Mouse (Mus musculus): Measurements from ENCODE around the gene Clic6.
"Not testable (repeated sequence)": the region's sequence is repeated elsewhere in the genome, so short reads cannot be mapped to it uniquely, and the experiment has no call there.

Clic6 gene

DNA sequence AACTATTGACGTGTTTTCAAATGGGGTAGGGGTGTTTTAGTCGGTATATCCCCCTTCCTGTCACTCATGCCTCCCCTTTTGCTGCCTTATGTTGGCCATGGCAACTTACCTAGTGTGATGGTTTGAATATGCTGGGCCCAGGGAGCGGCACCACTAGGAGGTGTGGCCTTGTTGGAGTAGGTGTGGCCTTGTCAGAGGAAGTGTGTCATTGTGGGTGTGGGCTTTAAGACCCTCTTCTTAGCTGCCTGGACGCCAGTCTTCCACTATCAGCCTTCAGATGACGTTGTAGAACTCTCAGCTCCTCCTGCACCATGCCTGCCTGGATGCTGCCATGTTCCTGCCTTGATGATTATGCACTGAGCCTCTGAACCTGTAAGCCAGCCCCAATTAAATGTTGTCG, 14.8 kb upstream of the Clic6 start, which contains the start of gene Rcan1:
Gene Rcan1 (minus strand): TSS at position 162 of the 400 bp plus-strand sequence.
- DNase-seq (ENCODE audit: extremely low spot score, low spot score): no peak

DNA sequence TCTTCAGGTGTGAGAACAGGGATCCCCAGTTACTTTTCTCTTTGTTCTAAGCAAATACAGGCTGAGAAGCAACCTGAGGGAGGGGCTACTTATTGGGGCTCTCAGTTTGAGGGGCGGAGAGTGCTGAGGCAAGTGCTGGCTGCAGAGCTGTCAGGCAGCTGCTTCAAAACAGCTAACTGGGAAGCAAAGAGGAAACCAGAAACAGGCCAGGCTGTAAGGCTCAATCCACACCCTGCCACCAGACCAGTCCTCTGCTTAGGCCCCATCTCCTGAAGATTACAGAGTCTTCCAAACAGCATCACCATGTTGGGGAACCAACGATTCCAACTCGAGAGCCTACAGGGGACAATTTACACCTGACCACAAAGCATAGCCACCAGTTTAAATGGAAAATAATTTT, 12.6 kb upstream of the Clic6 start:
- no peak for DNase-seq (ENCODE audit: extremely low spot score, low spot score)

DNA sequence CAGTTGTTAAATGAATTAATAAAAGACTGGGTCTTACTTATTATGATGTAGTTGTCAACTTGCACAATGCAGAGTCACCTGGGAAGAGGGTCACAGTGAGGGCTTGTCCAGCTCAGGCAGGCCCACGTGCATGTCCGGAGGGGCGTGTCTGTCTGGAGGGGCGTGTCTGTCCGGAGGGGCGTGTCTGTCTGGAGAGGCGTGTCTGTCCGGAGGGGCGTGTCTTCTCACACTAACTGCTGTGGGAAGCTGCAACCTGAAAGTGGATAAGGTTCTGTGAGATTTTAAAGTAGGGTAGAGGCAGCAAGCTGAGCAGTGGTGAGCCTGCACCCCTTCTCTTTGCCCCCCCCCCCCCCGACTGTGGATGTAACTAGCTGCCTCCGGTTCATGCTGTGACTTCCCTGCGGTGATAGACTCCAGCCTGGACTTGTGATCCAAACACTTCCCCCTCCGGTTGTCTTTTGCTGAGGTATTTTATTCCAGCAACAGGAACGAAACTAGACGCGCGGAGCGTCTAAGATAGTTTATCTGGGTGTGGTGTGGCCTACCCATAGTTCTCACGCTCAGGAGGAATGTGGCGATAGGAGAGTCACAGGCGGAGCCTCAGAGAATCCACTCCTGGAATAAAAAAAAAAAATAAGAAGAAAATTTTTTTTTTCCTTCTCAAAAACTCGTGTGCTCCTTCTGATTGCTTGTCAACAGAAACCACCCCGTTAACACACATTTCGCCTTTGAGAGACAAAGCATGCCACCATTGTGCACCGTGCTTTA, 10.3 kb upstream of the Clic6 start:
- DNase-seq (ENCODE audit: extremely low spot score, low spot score): peak; percentile 44

DNA sequence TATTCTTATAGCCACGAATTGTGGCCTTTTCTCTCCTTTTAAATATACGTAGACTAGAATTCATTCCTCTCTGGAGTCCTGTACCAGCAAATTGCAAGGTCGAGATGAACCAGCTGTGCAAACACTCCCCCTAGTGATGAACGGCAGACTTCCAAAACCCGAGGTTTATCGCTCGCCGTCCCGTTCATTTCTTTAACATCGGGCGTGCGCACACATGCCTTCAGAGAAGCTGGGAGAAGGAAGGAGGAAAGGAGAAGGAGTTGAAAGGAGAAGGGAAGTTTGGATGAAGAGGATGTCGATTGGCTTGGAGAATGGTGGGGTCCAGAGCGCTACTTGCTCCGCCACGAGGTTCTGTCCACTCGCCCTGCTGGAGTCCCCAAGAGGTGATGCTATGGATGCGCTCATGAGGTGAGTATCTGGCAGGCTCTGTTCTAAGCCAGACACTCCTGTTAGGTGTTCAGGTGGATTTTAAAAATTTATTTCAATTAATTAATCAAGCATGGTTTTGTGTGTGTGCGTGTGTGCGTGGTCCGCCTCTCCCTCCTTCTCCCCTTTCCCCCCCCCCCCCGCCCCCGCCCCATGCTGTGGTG, 6.9 kb upstream of the Clic6 start:
- peak; percentile 59 for DNase-seq (ENCODE audit: extremely low spot score, low spot score)

DNA sequence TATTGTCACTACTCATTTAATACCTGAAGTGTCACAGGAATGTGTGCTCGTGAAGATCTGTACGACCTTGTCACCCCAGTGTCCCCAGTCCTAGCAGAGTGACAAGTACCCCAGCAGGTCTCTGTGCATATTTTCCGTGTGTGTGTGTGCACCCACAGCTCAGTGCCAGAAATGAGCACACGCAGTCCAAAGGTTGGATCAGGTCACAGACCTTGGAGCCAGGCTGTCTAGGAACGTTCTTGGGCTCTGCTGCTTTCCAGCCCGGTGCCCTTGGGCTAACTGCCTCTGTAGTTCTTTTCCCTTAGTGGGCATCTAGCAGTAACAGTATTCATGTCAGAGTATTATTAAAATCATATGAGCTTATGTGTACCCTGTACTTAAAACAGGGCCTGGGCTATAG, 1.6 kb downstream of the Clic6 start:
- no peak for DNase-seq (ENCODE audit: extremely low spot score, low spot score)

DNA sequence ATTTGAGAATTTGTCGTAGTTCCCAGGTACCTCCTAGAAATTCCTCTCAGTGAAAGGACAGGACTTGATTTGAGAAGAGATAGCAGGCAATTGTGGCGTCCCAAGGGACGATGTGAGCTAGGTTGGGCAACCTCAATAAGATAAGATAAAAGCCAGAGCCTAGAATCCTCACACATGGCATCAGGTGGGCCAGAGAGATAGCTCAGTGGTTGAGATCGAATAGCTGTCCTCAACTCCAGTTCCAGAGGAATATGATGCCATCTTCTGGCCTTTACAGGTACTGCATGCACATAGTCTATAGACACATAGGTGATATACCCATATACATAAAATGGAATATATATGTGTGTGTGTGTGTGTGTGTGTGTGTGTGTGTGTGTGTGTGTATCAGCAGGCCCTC, 2.0 kb downstream of the Clic6 start:
- no peak for DNase-seq (ENCODE audit: extremely low spot score, low spot score)

DNA sequence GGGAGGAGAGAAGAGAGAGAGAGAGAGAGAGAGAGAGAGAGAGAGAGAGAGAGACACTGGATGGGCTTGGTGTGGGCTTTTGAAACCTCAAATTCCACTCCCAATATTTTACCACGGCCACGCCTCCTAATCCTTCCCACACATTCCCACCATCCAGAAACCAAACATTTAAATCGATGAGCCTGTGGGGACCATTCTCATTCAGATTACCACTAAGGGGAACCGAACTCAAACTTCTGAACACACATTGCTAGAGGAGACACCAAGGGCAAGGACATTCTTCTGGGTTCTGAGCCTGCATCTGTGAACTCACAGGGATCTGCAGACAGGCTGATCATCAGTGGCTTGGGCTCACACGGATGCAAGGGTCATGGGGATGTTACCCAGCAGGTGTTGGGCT, 2.9 kb downstream of the Clic6 start:
- DNase-seq (ENCODE audit: extremely low spot score, low spot score): no peak

DNA sequence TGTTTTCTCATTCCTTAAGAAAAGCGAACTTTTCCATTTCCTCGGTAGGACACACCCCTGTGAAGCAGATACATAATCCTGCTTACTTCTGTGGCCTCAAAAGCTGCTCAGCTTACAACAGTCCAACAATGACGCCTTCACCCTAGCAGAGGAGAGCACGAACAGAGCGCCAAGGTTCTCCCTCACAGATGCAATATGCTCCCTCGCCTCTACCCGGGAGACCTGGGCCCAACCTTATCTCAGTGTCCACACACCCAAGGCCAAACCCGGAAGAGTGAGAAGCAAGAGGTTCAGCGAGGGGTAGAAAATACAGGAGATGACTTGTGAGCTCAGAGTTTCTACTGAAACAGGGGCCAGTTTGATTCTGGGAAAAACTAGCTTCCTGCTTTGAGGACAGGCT, 3.8 kb downstream of the Clic6 start:
- DNase-seq (ENCODE audit: extremely low spot score, low spot score): no peak

DNA sequence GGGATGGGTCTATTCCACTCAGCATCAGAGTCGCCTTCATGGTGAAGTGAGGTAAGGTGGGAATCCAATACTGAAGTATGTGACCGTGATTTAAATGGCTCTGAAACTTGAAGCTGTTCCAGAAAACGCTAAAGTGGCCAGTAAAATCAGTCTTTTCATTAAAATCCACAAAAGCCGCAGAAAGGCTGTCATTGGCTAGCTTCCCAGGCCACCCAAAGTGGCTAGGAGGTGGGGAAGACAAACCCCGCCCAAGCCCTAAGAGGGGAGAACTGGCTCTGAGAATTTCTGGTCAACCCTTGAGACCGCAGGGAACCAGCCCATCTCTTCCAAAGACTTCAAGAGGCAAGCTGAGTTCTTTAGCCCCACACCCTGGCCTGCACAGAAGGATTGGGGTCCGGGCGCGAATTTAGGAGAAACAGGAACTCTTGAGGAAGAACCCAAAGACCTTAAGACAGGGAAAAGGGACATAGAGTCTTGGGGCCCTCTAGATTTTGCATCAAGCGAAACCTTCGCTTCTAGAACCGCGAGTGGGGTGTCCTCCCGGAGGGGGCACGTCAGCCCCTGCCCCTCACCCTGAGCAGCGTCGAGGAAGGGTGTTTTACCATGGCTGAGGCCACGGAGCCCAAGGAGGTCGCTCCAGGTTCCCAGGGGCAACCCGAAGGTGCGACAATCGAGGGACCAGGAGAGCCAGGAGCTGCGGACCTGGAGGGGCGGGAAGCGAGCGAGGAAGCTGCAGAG, 12.5 kb downstream of the Clic6 start:
- DNase-seq (ENCODE audit: extremely low spot score, low spot score): no peak

DNA sequence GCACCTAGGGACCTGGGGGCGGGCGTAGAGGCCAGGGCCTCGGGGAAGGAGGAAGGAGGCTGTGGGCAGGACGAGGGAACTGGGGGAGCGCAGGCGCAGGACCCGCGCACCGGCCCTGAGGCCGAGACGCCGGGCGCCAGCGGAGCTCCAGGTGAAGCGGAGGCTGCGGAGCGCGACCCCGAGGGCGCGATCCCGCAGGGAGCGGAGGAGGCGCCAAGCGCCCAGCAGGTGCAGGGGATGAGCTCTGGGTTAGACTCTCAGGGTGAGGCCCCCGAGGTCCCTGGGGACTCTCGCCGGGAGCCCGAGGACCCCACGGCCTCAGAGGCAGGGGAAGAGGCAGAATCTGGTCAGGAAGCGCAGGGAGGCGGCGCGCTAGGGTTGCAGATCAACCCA, 13.0 kb downstream of the Clic6 start:
- peak; percentile 56 for DNase-seq (ENCODE audit: extremely low spot score, low spot score)

DNA sequence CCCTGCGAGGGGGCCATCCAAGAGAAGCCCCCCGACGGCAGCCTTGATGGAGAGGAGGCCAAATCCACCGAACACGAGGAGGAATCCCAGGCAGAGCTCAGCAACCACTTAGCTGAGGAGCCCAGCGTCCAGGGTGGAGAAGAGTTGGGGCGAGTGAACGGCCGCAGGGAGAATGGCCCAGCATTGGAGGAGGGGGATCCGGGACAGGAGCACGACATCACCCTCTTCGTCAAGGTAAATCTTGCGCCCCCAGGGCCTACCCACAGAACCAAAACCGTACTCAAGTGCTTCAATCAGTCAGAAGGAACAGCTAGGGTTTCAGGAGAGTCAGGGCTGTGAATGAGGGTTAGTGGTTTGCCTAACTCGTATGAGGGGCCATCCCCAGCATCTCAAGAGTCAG, 13.8 kb downstream of the Clic6 start:
- DNase-seq (ENCODE audit: extremely low spot score, low spot score): peak; percentile 17

DNA sequence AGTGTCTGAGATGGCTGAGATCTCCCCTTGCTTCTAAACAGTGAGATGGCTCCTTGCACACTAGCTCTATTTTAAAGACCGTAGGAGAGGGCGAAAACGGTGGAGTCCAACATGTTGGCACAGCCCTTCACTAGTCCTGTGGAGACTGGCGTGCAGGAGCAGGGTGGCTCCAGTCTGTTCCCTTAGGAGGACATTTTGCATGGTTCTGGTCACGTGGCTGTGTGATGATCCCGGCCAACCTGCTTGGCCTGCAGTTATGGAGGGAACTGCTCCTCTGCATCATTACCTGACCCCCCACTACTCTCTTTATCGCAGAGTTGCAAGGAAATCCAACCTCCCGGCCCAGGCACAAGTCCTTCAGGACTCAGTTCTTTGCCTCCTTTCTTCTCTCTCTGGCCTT, 15.0 kb downstream of the Clic6 start:
- no peak for DNase-seq (ENCODE audit: extremely low spot score, low spot score)

DNA sequence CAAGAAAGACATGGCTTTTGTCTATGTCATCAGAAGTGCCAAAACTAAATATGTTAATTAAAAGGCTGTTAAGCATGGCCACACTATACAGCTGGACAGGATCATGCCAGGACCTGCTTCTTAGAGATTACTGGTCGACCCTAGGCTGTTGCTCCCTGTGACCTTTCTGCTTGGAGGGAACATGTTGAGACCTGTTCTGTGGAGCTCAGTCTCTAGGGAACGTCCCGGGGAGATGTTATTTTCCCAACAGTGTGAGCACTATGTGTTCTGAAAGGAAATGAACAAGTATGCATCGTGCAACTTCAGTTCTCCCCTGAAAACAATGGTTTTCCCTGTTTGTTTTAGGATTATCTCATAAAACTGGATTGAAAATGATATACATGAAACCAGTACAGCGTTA, 17.6 kb downstream of the Clic6 start:
- DNase-seq (ENCODE audit: extremely low spot score, low spot score): no peak

DNA sequence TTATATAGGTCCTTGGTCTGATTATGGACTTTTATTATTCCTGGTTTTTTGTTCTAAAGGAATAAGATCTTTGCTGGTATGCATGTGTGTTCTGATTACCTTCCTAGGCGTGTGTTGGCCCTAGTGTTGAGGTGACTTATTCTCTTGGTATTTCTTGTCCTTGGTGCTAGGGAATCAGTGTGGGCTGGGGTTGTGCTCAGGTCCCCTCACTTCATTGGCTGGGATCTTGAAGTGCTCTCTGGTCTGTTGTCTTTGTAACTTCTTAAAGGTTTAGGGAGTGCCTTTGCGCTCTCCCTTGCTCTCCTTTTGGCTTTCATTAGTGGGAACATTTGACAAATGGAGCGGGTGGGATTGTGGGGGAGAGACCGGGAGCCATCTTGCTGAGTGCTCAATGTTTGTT, 22.0 kb downstream of the Clic6 start:
- no peak for DNase-seq (ENCODE audit: extremely low spot score, low spot score)

DNA sequence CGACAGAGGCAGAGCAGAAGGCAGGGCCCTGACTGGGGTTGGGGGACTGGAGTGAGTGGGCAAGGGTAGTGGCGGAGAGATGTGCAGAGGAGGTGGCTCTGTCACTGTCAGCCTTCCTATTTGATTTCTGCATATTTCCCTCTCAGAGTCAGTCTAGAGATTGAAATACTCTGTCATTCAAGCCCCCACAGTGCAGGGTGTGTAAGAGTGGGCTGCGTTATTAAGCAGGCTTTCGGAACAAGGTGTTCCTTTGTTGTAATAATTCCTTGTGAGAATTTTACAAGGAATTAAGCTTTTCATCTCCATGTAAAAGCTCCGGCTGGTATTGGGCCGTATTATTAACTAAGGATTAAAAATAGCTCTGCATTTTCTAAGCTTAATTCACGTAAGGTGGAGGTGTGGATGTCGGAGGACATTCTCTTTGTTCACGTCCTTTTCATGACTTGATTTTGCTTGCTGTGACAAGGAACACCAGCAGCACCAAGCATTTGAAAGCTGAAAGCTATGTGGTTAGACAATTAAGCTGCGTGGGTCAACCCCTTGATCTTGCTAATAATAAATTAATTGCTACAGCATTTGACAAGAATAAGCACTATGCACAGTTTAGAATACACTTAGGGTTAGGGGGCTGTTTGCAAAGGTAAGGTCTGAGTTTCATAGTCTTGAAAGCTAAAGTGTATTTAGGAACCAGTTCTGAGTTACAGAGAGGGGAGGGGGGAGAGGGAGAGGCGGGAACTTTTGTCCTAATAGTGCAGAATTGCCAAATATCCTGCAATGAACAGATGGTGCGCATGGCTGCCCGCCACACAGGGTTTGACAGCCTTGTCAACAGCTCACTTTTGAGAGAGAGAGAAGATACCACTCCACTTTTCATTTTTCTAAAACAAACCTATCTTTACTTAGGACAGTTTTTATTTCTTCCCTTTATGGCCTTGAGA, 25.6 kb downstream of the Clic6 start:
- no peak for DNase-seq (ENCODE audit: extremely low spot score, low spot score)

DNA sequence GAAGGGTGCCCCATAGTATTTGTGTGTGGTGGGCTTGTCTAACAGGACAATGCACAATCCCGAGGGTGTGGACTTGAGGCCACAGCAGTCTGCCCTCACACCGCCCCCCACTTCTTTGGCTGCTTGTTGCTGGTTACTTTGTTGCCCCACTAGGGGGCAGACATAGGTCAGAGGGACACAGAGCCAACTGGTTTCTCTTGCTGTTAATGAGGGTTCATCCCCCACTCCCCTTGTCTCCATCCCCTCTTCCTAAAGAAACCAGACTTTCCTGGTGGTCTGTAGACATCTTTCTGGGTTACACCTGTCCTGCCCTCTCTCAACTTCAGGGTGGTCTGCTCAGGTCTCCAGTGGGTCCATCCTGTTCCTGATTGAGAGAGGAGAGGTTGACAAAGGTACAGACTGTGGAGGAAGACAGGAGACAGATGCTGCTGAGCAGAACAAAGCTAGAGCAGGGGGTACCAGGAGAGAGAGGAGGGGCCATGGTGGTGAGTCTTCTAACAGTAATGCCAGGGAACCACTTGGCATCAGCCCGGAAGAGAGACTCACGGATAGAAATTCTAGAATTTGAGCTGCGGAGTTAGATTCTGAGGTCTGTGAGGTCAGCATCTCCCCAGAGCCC, 26.3 kb downstream of the Clic6 start:
- peak; percentile 23 for DNase-seq (ENCODE audit: extremely low spot score, low spot score)

DNA sequence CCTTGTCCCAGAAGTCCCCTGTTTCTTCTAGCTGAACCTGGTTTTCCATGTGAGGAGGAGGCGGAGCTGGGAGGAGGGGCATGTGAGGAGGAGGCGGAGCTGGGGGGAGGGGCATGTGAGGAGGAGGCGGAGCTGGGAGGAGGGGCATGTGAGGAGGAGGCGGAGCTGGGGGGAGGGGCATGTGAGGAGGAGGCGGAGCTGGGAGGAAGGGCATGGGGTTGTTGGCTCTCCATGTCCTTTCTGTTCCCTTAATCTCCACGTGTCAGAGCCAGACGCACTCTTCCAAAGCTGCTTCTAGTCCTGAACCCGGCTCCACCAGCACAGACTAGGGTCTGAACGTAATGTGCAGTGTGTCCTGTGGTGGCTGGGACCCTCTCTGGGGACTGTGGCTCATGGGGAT, 29.4 kb downstream of the Clic6 start:
- DNase-seq (ENCODE audit: extremely low spot score, low spot score): not testable (repeated sequence)

DNA sequence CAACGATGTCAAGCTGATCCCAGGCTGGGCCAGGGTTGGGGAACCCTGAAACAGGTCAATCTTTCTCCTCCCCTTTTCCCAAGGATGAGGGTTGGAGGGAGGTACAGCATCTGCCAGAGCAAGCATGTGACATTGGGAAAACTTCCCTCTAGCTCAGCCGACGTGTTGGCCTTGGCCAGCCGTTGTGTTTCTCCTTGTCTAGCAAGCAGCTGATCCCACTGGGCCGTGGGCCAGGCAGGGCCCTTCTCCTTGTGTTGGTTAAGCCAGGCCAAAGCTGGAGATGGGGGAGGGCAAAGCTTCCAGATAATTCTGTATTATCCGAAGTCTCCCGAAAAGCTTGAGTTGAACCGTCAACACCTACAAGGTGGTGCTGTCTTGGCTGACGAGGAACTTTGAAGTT, 30.6 kb downstream of the Clic6 start:
- DNase-seq (ENCODE audit: extremely low spot score, low spot score): no peak

DNA sequence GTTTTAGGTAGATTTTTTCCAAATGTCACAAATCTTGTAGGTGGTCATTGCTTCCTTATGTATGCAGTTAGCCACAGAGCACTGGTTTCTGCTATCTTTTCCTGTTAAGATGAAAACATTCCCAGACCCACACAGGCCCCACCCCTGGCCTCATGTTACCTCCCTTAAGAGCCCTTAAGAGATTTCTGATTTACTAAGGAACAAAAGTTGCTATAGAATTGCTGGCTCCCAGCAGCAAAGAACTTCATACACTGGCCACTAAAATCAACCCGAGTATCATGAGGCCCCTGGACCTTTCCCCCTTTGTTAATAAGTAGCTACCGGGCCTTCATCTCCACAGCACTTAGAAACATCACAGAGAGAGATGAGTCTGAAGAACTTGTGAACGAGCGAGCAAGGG, 33.2 kb downstream of the Clic6 start:
- DNase-seq (ENCODE audit: extremely low spot score, low spot score): no peak

DNA sequence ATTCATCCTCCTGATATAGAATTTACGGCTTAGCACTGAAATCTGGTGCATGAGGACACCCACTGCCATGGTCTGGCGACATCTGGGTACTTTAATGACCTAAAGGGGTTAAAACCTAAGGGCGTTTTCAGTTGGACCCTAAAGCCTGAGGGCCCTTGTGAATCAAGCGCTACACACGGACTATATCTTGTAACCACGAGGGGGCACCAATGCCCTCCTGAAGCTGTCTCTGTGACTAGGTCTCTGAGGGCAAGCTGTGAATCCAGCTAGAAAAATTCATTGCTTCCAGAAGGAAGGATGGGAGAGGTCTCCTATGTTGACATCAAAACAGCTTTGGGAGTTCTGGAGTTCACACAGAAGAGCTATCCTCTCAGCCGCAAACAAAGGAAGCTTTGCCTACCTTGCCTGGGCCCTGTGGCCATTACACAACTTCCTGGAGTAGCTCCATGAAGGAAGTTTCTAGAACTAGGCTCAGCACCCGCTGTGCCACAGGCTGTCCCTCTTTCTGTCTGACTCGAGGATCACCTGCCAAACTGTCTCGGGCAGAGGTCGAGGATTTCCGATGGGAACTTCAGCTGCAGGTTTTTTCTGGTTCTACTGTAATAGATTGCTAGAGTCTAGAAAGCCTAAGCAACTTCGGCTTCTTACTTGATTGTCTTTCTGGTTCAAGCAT, 34.4 kb downstream of the Clic6 start:
- DNase-seq (ENCODE audit: extremely low spot score, low spot score): peak; percentile 50
